Mouse (Mus musculus) liver, embryonic 12.5 days (tissue): ENCODE results near the gene Evl. TPM values are rescaled to one million over a fixed set of nuclear protein-coding genes. Genes with fewer than 3 reads are reported as not detected.

Source experiments
- ATAC-seq: fragments of 200-750 bp; cut with Nextera tagmentation; 2 replicates; pipeline ENCODE4 v1.8.0; 2017; ENCODE audit warnings: moderate number of reproducible peaks, mild to moderate bottlenecking, moderate library complexity
- H3K27ac ChIP-seq: fragments of 300-500 bp; sonication (generic); 2 replicates; pipeline ENCODE4 v1.5.1; 2016; ENCODE audit warnings: mild to moderate bottlenecking
- H3K27me3 ChIP-seq: fragments of 300-500 bp; sonication (generic); replicated peaks from 2 replicates; pipeline ENCODE4 v1.6.1; 2016; ENCODE audit warnings: mild to moderate bottlenecking, moderate library complexity
- H3K36me3 ChIP-seq: fragments of 300-500 bp; sonication (generic); 2 replicates; pipeline ENCODE4 v1.6.1; 2016; ENCODE audit warnings: mild to moderate bottlenecking, moderate library complexity
- H3K4me1 ChIP-seq: fragments of 300-500 bp; sonication (generic); 2 replicates; pipeline ENCODE4 v1.6.1; 2016
- H3K4me2 ChIP-seq: fragments of 300-500 bp; sonication (generic); 2 replicates; pipeline ENCODE4 v1.6.1; 2016; ENCODE audit warnings: mild to moderate bottlenecking, moderate library complexity
- H3K4me3 ChIP-seq: fragments of 300-500 bp; sonication (generic); 2 replicates; pipeline ENCODE4 v1.5.1; 2016; ENCODE audit warnings: mild to moderate bottlenecking, moderate library complexity
- H3K9ac ChIP-seq: fragments of 300-500 bp; sonication (generic); 2 replicates; pipeline ENCODE4 v1.6.1; 2016; ENCODE audit warnings: mild to moderate bottlenecking, moderate library complexity
- H3K9me3 ChIP-seq: fragments of 300-500 bp; sonication (generic); replicated peaks from 2 replicates; pipeline ENCODE4 v1.6.1; 2016; ENCODE audit warnings: mild to moderate bottlenecking, moderate library complexity
- WGBS: fragments of 180-500 bp; shearing (Covaris S2); methylation state at CpG from one replicate; pipeline ENCODE4 v1.1.7; 2016; ENCODE audit not compliant: insufficient replicate concordance; 5-methylcytosine and 5-hydroxymethylcytosine counted together
- polyA plus RNA-seq: library from polyadenylated mRNA; unstranded; fragments of >200 nt; fragmentation: Nextera tagmentation; extraction: Ambion mirVana; gene quantifications from 2 replicates; pipeline ENCODE4 v1.2.1, GENCODE M21; 2016

Gene Evl
- polyA plus RNA-seq, 1 experiment from 2014 or later = 12.9 TPM

DNA sequence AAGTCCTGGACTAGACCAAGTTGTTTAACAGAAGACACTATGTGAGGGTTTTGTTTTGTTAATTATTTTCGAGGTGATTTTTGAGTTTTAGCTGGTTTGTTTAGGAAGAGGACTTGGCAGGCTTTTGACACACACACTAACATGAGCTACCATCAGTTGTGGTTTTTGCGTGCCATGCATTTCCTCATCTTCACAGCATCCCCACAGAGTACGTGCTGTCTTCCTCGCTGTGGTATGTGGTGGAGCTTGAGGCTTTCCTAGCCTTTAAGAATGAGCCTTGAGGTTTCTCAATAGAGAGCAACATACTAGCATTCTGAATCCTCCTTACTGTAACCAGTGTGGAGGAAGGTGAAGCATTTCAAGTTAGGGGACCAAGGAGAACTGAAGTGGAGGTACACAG, 46.3 kb downstream of the Evl start:
- H3K4me2 ChIP-seq = no peak overlapping the region
- ATAC-seq = no peak
- H3K9me3 ChIP-seq = no peaks in the 10 kb centered on the region
- H3K9ac ChIP-seq = no peak overlapping the region
- no peaks in the 10 kb centered on the region for H3K36me3 ChIP-seq
- peaks cover 2% of the 10 kb centered on the region; the same call in 1 of the 2 replicates for H3K4me1 ChIP-seq
- WGBS = 25% methylated on average over 4 of the region's 4 CpGs
- H3K4me3 ChIP-seq = no peak overlapping the region
- no peak overlapping the region for H3K27ac ChIP-seq
- no peaks in the 10 kb centered on the region for H3K27me3 ChIP-seq

DNA sequence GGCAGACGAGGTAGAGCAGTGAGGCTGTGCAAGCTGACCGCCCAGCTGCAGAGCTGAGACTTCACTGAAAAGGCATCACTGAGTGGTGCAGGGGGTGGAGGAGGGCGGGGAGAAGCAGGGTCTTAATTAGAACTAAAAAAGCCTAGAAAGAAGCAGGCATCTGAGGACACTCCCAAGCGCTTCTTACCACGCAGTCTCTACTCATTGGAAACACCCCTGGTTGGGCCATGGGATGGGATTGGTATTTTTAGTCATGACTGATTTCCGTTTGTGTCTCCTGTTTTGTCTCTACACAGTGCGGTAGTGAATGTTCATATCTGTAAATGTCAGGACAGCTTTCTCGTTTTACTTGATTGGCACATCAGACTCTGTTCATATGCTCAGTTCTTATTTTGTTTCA, 46.8 kb downstream of the Evl start:
- Histone ChIP-seq H3K4me1 (peaks cover 7% of the 10 kb centered on the region; the same call in 1 of the 2 replicates), H3K9me3 (no peaks in the 10 kb centered on the region), H3K27ac (no peak overlapping the region), H3K4me2 (no peak overlapping the region), H3K9ac (no peak overlapping the region), H3K27me3 (no peaks in the 10 kb centered on the region), H3K4me3 (no peak overlapping the region), H3K36me3 (no peaks in the 10 kb centered on the region)
- WGBS = 59% methylated on average over 8 of the region's 8 CpGs
- ATAC-seq = 0 out of 2 replicates have a peak, but pooled peaks have one; percentile 15

DNA sequence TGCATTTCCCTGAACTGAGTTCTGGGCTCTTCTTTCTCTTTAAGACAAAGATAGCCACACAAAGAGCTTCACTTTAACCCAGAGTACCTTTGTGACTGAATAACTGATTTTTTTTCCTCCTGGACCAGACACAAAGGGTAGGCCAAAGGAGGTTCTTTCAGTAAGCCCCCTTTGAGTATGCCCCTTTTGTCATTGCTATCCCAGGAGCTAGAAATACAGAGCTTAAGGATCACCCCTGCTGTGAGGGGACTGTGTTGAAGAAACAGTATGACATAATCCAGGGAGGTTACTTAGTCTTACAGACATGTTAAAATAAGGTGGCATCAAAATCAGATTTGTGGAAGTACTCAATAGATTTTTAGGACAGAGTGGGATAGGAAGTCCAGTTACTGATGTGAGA, 50.0 kb downstream of the Evl start:
- no peak overlapping the region for H3K9ac ChIP-seq
- ATAC-seq = no peak
- no peak overlapping the region for H3K4me2 ChIP-seq
- no peaks in the 10 kb centered on the region for H3K9me3 ChIP-seq
- H3K27ac ChIP-seq = no peak overlapping the region
- no peaks in the 10 kb centered on the region for H3K27me3 ChIP-seq
- H3K36me3 ChIP-seq = no peaks in the 10 kb centered on the region
- H3K4me1 ChIP-seq = peaks cover 19% of the 10 kb centered on the region
- no peak overlapping the region for H3K4me3 ChIP-seq

DNA sequence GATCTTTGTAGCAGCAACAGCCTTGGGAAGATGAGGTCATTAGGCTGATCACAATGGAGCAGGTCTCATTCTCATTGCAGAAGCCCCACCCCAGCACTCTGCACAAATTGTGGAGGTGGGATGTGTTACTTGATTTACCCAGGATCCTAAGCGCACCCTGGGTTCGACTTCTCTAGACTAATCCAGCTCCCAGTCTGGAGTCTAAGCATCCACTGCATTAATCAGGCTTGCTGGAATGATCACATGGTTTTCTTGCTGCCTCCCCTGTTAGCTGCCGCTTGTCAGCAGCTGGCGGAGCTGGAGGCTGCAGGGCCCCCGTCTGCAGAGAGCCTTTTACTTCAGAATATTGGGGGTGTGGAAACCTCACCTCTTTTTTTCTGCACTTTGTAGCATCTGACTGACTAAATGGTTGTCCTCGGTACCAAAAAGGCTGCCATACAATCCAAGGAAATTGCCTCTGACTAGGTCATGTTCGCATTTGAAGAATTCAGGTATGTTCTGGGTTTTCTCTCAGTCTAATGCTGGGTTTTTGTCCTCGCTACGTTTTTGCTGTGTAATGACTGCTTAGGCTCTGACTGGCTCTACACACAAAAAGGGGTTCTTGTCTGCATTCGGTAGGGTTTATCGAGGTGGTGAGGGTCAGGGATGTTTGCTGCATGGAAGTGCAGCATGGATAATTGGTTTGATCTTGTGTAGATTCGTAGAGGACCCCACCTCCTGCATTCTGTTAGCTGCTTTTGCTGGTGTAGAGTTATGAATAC, 51.2 kb downstream of the Evl start:
- H3K9me3 ChIP-seq = no peaks in the 10 kb centered on the region
- no peak overlapping the region for H3K27ac ChIP-seq
- no peaks in the 10 kb centered on the region for H3K27me3 ChIP-seq
- no peak overlapping the region for H3K9ac ChIP-seq
- WGBS = 67% methylated on average over 12 of the region's 12 CpGs
- no peak overlapping the region for H3K4me3 ChIP-seq
- no peaks in the 10 kb centered on the region for H3K36me3 ChIP-seq
- peaks cover 23% of the 10 kb centered on the region for H3K4me1 ChIP-seq
- H3K4me2 ChIP-seq = no peak overlapping the region
- no peak for ATAC-seq

DNA sequence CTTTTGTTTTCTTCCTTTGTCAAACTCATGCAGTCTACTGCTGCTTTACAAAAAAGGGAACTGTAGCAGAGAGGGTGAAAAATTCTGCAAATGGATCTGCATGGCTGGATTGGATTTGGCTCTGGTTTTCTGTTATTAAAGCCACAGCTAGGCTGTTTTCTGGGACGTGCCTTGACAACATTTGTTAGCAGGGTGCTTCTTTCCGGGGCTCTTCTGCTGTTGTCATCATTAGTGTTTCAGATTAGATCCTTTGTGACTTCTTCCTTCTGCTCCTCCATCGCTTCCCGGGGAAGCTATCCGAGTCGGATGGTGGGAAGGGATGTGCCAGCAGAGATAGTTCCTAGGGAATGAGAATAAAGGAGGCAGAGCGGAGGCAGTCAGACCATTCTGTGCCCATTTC, 51.8 kb downstream of the Evl start:
- Histone ChIP-seq H3K36me3 (no peaks in the 10 kb centered on the region), H3K4me1 (peaks cover 23% of the 10 kb centered on the region), H3K27me3 (no peaks in the 10 kb centered on the region), H3K27ac (no peak overlapping the region), H3K4me3 (no peak overlapping the region), H3K4me2 (no peak overlapping the region), H3K9me3 (no peaks in the 10 kb centered on the region), H3K9ac (no peak overlapping the region)
- no peak for ATAC-seq
- 63% methylated on average over 7 of the region's 7 CpGs for WGBS

DNA sequence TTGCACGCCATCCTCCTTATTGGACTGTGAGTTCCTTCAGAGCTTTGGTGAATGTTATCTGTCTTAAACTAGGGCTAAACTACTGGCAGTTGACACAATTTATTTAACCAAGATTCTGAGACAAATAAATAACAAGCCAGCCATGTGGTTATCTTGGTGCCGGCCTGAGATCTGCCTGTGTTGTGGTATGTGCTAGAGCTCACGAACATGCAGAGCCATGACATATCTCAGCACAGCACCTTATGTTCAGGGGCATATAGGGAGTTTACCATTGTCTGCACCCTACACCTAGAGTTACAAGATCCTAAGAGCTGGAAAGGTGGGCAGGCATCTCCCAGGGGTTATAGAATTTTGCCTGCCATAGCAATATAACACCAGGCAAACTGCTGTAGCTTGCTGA, 54.9 kb downstream of the Evl start:
- Histone ChIP-seq H3K9ac (no peak overlapping the region; the same call in 1 of the 2 replicates), H3K4me2 (no peak overlapping the region), H3K4me3 (no peak overlapping the region), H3K9me3 (no peaks in the 10 kb centered on the region), H3K27ac (no peak overlapping the region), H3K27me3 (no peaks in the 10 kb centered on the region), H3K4me1 (peaks cover 29% of the 10 kb centered on the region), H3K36me3 (no peaks in the 10 kb centered on the region)
- peak; percentile 58; the same call in 1 of the 2 replicates for ATAC-seq
- WGBS = 34% methylated on average over 3 of the region's 3 CpGs

DNA sequence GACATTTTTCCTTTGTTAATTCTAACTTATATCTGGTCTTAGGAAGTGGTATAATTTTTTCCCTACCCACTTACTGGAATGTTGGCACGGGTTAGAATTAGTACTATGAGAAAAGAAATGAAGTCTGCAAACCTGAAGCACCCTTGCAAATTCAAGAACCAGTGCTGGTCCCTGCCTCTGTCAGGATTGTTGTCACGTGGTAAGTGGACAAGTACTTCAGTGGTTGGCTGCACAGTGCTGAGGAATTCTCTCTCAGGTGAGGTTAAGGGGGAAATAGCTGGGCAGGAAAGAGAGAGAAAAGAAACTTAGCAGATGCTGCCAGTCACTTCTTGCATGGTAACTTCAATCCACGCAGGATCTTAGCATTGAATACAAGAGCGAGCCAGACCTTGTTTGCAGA, 55.7 kb downstream of the Evl start:
- H3K4me2 ChIP-seq = no peak overlapping the region
- H3K27ac ChIP-seq = no peak overlapping the region
- 68% methylated on average over 4 of the region's 4 CpGs for WGBS
- no peaks in the 10 kb centered on the region for H3K27me3 ChIP-seq
- H3K9me3 ChIP-seq = no peaks in the 10 kb centered on the region
- ATAC-seq = no peak
- H3K4me3 ChIP-seq = no peak overlapping the region
- peaks cover 31% of the 10 kb centered on the region for H3K4me1 ChIP-seq
- no peaks in the 10 kb centered on the region for H3K36me3 ChIP-seq
- no peak overlapping the region for H3K9ac ChIP-seq

DNA sequence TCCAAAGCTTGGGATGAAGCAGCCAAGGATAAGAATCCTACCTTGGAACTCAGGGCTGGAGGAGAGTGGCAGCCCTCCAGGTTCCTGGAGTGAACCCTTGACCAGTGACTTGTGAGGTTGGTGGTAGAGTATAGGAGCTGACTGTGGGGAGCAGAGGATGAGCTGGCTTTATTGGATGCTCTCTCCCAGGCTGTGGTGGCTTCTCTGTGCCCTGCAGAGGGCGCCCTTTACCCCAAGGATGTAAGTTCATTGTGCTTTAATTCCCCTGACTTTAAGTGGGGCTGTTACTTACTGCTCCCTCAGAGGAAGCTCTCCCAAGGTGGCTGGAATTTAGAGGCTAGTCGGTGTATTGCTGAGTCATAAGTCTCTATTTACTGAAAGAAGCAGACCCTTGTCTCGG, 58.6 kb downstream of the Evl start:
- WGBS = 20% methylated on average over 3 of the region's 3 CpGs
- H3K36me3 ChIP-seq = no peaks in the 10 kb centered on the region
- peaks cover 27% of the 10 kb centered on the region for H3K4me1 ChIP-seq
- H3K27ac ChIP-seq = no peak overlapping the region
- H3K4me3 ChIP-seq = no peak overlapping the region
- no peak overlapping the region for H3K9ac ChIP-seq
- ATAC-seq = peak; percentile 54; the same call in 1 of the 2 replicates
- no peaks in the 10 kb centered on the region for H3K27me3 ChIP-seq
- H3K9me3 ChIP-seq = no peaks in the 10 kb centered on the region
- no peak overlapping the region for H3K4me2 ChIP-seq

DNA sequence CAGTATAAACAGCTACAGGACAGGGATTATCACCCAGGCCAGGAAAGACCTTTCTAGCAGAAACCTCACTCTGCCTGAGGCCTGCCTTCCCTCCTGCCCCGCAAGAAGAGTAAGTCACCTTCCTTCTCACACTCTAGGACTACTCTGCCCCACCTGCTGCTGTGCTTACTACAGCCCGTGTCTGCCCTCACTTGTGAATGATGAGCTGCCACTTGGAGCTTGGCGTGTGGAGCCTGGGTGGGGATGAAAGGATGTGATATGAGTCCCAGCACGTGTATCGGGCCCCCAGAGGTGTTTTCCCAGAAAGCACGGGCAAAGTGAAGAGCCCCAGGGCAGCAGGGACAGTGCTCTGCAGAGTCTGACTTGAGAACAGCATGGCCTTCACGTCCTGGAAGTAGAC, 63.0 kb downstream of the Evl start:
- 63% methylated on average over 7 of the region's 7 CpGs for WGBS
- Histone ChIP-seq H3K4me2 (no peak overlapping the region), H3K27me3 (no peaks in the 10 kb centered on the region), H3K27ac (no peak overlapping the region), H3K4me1 (peaks cover 17% of the 10 kb centered on the region; the same call in 1 of the 2 replicates), H3K9me3 (no peaks in the 10 kb centered on the region), H3K9ac (no peak overlapping the region), H3K36me3 (no peaks in the 10 kb centered on the region), H3K4me3 (no peak overlapping the region)
- ATAC-seq = no peak

DNA sequence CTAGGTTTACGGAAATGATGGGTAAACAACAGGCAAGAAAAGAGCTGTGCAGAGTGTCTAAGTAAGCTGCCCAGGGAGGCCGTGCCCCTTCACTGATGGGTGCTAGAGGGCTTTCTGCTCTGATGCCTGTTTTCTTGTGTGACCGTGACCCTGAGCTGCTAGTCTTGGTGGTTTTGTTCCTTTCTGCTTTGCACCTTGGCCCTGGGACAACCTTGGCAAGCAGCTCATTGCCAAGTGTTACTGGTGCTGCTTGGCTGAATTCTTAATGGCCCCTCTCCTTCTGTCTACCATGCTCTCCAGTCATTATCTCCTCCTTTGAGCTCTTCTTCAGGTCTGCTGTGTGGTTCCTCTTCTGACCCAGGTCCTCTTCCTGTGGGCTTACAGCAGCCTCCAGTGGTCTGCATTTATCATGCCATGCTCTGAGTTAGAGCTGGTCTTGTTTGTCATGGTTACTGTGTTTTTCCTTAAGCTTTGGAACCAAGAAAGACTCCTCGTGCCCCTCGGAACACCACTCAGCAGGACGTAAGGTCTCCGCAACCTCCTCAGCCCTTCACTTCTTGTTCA, 65.4 kb downstream of the Evl start:
- WGBS = 81% methylated on average over 7 of the region's 7 CpGs

DNA sequence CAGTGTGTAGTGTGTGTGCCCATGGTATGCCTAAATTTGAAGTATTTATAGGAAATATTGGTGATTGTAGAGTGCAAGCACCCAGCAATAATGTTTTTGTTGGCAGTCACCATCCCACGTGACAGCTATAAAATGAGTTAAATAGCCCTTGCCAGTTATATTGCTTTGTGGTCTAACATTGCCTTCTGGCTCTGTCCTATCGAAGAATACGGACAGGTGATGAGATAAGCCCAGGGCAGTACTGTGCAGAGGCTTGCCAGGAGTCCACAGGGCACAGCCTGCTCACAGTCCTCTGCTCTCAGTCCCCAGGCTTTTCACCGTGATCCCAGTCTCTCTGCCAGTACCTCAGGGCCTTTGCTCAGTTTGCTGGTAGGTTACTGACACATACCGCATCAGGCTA, 67.9 kb downstream of the Evl start:
- Histone ChIP-seq H3K9me3 (no peaks in the 10 kb centered on the region), H3K4me2 (no peak overlapping the region), H3K27me3 (no peaks in the 10 kb centered on the region), H3K9ac (no peak overlapping the region), H3K4me1 (peaks cover 10% of the 10 kb centered on the region; the same call in 1 of the 2 replicates), H3K36me3 (no peaks in the 10 kb centered on the region), H3K27ac (no peak overlapping the region), H3K4me3 (no peak overlapping the region)
- WGBS = 59% methylated on average over 5 of the region's 5 CpGs
- ATAC-seq = no peak

More for the DNA sequence above, 65.4 kb downstream of the Evl start:
- Histone ChIP-seq H3K9me3 (no peaks in the 10 kb centered on the region), H3K36me3 (no peaks in the 10 kb centered on the region), H3K27me3 (no peaks in the 10 kb centered on the region), H3K9ac (no peak overlapping the region), H3K27ac (no peak overlapping the region), H3K4me2 (no peak overlapping the region), H3K4me1 (peaks cover 10% of the 10 kb centered on the region; the same call in 1 of the 2 replicates), H3K4me3 (no peak overlapping the region)
- ATAC-seq = no peak

DNA sequence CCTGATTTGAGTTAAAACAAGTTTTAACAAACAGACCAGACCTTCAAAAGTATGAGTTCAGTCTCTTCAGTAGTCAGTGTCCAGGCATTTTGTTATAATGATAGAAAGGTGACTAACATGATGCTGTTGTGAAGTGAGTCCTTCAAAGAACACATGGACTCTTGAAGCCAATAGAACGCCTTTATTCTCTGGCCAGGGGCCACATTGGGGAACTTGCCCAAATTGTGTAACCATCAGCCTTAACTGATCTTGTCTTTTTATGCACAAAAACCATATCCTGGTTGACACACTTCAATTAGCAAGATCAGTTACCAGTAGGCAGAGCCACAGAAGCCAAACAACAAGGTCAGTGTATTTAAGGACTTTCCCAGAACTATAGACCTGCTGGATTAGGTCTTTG, 75.0 kb downstream of the Evl start:
- Histone ChIP-seq H3K4me3 (no peak overlapping the region), H3K27ac (no peak overlapping the region), H3K9ac (no peak overlapping the region), H3K4me2 (no peak overlapping the region), H3K9me3 (no peaks in the 10 kb centered on the region), H3K36me3 (no peaks in the 10 kb centered on the region), H3K27me3 (no peaks in the 10 kb centered on the region), H3K4me1 (peaks cover 65% of the 10 kb centered on the region)
- no peak for ATAC-seq
- 46% methylated on average over 1 of the region's 1 CpGs for WGBS
